Mouse (Mus musculus) CD4-positive, CD25-positive, alpha-beta regulatory T cell, adult 4 months (primary cell): Measurements from ENCODE around the gene B4galnt3. TPM values are rescaled to one million over a fixed set of nuclear protein-coding genes. Genes with fewer than 3 reads are reported as not detected.
"Not testable (repeated sequence)": the region's sequence is repeated elsewhere in the genome, so short reads cannot be mapped to it uniquely, and the experiment has no call there.

Experiments used
- ATAC-seq: one replicate; pipeline ENCODE4 v1.8.0; 2017
- polyA plus RNA-seq, 2 experiments: library from polyadenylated mRNA; unstranded; fragments of 100-300 nt; shearing (Covaris generic); gene quantifications; one replicate each; pipeline ENCODE4 v1.2.1; 2017

Gene B4galnt3
- polyA plus RNA-seq = not detected

DNA sequence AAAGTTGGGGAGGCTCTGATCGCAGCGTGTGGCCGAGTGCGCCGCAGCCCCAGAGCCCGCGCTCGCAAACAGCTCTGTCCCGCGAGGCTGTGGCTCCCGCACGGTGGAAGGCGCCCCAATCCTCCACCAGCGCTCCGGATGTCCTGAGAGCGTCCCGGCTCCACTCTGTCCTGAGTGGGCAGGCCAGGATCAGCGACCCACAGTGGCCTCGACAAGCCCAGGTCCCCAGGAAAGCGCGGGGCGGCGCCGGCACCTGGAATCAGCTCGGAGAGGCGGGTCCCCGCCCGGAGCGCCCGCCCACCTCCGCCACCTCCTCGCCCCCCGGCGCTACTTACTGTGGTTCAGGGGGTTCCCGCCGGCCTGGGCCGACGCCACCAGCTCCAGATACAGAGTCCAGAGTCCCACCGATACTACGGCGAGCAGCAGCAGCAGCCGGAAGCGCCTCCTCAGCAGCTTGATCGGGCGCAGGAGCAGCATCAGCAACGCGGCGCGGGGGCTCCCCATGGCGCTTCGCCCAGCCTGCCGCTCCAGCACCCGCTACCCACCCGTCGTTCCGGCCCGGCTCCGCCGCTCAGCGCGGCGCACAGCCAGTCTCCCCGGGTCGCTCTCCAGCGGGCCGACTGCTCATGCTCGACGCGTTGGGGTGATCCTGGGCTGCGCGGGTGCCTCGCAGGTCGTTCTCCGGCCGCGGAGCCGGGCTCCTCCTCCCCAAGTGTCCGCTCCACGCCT is at the start of gene B4galnt3, which contains the start of gene D330020A13Rik:
TSS of gene B4galnt3 (minus strand) at position 504 of the 729 bp plus-strand sequence.
TSS of gene D330020A13Rik (plus strand) at position 309 of the 729 bp plus-strand sequence.
- peak; percentile 57 for ATAC-seq

DNA sequence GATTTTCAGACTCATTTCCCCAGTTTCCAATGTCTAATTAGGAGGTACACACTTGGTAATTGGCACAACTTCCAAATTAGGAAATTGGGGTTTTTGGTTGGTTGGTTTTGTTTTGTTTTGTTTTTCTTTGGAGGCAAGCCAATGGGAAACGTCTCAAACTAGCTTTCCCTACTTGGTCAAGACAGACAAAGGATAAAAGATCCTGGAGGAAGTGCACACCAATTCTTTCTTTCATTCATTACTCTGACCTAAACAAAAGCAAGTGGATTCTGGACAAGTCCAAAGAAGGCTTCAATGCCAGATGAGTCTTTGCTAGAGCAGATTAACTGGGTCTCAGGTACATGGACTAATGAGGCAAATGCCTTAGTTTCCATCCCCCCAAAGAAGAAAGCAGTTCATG is 49.6 kb upstream of the B4galnt3 start:
- ATAC-seq = no peak

DNA sequence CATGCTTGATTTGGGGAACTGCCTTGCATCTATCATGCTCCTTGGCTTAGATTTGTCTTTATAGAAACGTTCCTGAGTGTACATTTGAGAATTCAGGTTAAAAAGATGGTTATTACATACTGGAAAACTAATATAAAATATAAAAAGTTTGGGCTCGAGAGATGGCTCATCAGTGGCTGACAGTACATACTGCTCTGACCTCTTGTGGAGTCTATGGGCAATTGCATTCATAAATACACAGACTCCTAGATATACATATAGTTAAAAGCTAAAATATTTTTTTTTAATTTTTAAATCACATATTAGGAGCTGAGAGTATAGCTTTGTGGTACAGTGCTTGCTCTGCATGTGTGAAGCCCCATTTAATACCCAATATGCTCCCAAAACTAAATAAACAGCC is 38.0 kb upstream of the B4galnt3 start:
- ATAC-seq = no peak

DNA sequence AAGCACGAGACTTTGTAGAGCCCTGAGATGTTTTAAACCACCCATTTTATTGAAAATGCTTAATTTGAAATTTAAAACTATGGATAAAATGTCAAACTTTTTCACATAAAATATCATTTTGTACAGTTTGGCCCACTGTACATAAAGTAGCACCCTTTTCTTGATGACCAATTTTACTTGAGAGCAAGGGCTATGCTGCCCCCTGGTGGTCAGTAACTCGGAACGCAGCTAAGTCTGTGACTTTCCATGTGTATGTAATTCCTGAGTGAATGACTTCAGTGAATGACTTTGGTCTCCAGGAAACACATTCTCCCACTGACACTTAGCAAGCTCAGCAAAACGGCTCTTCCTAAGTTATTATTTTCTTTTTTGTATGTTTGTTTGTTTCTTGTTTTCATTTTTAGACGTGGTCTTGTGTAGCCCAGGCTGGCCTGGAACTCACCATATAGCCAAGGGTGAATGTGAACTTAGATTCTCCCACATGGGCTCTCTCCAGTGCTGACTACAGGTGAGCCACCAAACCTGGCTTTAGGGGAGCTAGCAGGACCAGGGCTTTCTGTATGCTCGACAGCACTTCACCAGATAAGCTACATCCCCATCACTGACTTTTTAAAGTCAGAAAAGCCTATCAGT is 30.1 kb upstream of the B4galnt3 start:
- peak; percentile 66 for ATAC-seq

DNA sequence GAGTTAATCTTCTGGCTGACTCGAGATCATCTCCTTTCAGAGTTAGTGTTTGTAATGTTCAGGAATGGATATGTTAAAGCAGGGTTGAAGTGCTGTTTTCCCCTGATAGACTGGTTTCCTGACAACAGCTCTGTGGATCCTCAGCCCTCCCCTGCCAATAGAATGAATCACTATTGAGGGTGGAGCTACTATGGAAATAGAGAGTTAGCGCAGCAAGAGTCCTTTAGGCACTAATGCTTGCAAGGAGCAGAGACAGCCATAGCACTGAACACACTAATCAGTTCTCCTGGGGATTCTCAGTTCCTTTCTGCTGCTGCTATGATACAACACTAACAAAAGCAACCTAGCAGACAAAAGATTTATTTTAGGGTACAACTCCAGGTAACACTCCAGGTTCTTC is 26.0 kb upstream of the B4galnt3 start:
- no peak for ATAC-seq

DNA sequence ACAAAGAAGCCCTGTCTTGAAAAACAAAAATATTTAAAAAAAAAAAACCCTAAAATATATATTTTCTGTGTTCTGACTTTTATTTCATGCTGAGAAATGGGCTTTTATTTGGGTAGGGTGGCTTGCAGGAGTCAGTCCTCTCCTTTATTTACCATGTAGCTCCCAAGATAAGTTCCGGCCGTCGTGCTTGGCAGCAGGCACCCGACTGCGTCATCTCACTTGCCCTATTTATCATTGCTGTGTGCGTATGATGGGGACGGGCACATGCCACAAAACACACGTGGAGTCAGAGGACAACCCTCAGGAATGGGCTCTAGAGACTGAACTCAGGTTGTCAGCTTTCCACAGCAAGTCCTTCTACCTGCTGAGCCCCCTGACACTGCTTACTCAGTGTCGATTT is 24.8 kb upstream of the B4galnt3 start:
- ATAC-seq = no peak

DNA sequence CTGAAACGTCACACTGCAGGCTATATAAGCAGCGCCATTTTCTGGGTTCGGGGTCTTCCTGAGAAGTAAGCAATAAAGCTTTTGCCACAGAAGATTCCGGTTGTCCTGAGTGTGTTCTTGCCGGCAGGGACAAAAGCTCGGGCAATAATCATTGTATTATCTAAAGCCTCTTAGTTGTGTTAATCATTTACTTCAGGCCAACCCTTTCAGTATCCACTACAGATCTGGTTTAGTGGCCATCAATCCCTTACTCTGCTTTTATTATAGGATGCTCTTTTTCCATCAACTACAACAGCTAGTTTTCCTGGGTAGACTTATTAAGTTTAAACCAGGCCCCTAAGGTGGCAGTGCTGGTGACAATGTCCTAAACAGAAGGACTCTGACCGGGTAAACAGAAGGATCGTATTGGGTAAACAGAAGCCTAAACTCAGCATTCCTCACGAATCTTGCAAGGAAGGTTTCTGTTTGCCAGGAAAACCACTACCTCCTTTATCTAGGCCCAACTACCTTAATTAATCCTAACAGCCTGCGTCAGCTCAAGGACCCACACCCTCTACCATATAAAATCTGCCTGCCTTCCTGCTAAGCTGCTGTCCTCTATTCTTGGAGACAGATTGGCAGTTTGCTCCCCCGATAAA is 24.1 kb upstream of the B4galnt3 start:
- no peak for ATAC-seq

DNA sequence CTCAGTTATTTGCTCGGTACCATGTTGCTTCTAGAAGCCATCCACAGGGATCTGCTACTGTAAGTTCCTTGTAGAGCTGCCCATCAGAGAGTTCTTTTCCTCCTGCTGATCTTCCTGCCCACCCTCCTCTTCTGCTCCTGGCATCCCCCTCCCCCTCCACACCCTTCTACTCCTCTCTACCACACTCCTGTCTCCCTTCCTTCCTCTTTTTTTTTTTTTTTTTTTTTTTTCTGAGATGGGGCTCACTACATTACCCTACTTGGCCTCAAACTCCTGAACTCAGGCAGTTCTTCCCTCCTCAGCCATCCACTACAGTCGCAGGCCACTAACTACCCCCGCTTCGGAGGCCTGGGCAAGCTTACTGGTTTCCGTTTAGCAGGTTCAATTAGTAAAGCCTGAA is 18.1 kb upstream of the B4galnt3 start:
- no peak for ATAC-seq

DNA sequence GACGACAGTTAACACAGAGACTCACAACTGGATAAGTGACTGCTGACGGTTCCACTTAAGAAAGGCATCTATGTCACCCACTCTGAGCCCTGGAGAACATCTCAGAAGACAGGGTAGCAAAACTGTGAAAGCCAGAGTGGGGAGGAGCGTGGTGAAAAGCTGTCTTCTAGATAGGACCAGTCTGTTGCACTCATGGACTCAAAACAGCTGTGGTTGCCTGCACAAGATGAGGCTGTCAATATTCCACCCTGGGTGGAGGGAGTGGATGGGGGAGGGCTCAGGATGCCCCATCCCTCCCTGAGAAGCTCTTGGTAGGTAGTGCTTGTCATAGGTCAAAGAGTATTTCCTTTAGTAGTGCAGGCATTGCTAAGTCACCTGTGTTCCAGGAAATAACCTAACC is 15.4 kb upstream of the B4galnt3 start:
- no peak for ATAC-seq

DNA sequence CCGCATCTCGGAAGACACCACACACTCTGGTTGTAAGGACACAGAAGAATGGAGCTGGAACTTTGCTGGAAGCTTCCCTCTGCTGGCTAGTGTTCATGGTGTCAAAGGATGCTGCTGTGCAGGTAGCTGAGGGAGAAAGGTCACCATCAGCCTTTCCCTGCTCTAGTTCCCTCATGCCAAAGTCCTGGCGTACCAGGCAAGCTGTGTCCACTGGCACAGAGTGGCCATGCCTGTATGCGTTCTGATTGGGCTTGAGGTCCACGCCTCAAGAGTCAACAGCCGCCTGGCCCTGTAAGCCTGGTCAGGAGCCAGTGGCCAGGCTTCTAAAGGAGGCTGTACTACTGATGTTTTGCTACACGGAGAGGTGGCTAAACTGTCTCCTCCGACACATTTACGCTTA is 15.0 kb upstream of the B4galnt3 start:
- ATAC-seq = no peak

DNA sequence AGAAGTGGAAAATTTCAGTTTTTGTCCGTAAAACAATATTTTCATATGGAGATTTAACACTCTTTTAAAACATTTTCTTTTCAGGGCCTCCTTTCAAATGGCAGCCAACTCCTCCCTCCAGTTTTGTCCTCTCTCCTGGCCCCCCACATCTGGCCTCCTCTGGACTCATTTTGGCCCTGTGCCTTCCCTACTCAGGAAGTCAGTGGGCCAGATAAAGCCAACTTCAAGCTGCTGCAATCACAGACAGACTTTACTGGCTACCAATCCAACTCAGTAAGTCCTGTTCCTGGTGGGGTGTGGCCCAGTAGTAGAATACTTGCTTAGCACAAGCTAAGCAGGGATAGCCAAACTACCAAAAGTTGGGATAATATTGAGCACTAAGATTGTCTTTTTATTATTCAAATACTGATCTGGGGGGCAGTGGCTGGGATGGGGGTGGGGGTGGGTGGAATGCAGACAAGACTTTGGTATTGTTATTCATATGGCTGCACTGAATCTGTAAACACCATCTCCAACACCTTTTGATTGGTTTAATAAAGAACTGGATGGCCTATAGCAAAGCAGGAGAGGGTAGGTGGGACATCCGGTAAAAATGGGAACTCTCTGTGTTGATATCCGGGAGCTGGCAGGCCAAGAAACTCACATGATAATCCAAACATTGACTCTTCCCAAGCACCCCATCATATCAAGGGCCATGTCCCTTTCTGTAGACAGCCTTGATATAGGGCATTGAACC is 12.7 kb upstream of the B4galnt3 start:
- ATAC-seq = no peak

DNA sequence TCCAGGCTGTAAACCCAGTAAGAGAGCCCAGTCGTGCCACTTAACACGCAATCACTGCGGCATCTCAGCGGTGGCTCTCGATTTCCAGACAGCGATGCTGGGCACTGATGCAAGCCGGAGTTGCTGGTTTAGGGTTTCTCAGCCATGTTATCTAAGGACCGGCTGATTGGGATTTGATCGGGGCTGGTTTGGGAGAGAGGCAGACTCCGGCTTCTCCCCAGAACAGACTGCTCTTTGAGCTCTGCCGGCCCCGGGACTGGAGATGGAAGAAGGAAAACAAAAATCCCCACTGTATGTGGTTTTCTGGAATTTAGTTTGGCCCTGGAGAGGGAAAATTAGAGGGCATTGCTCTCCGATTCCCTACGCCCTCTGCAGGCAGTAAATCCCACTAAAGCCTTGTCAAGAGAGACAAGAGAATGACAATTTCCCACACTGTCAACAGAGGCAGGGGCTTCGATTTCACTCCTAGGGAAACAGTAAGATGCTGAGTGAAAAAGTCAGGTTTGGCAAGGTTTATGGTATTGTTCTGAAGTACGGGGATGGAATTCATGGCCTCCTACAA is 8.5 kb upstream of the B4galnt3 start:
- no peak for ATAC-seq

DNA sequence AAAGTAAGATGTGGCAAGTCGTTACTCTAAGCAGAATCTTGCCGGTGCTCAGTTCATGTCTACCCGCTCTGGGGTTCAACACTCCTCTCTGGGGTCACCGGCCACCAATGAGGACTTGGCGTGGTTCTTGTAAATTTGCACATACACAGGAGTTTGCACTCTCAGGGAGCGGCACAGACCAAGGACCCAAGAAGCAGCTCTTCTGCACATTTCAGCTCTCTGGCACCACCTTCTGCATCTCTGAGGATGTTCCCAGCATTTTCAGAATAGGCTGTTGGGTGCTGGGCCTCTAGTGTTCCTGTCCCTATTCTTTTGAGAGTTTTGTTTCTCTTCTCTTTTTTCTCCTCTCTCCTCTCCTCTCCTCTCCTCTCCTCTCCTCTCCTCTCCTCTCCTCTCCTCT is 6.8 kb upstream of the B4galnt3 start:
- ATAC-seq = no peak

DNA sequence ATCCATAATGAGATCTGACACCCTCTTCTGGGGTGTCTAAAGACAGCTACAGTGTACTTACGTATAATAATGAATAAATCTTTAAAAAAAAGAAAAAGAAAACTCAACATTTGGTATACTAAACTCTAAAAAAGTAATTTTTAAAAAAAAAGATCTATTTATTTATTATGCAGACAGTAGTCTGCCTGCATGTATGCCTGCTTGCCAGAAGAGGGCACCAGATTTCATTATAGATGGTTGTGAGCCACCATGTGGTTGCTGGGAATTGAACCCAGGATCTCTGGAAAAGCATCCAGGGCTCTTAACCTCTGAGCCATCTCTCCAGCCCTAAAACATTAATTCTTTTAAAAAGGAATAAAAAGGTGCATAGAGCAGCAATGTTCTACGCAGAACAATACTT is 2.2 kb upstream of the B4galnt3 start:
- not testable (repeated sequence) for ATAC-seq

DNA sequence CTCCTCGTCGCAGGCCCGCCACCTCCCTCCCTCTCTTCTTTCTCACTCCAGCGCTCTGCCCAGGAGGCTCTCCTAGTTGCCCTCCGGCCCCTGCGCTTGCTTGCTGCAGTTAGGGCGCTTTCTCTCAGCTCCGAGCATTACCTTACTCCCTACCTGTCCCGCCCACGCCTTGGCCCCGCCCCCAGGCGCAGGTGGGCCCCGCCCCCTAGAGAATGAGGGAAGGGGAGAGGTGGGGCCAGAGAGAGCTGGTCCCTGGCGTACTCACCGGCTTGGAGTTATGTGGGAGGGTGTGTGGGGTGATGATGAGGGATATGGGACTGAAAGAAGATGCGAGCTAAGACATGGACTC is 400 bp upstream of the B4galnt3 start:
- ATAC-seq = peak; percentile 14

DNA sequence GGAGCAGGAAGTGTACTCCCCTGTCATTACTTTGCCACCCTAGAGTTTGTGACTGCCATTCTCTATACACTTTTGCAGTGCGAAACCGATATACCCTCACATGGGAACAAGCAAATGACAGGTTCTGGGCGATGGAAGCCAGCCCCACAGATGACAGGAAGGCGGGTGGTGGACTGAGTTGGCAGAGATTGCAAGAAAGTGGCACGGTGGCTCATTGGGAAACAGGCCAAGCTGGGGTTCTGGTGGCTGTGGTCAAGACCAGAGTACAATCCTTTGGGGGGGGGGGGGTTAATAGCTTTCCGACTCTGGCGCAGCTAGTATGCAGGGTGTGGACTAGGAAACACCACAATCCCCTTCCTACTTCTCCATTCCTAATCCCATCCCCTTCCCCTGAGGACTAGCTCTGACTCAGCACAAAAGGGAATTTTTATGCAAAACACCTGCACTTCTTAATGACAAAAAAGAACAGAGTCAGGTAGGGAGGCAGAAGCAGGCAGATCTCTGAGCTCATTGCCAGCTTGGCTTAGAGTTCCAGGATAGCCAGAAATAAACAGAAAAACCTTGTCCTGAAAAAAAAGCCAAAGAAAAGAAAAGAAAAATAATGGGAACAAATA is 2.9 kb downstream of the B4galnt3 start:
- ATAC-seq = no peak

DNA sequence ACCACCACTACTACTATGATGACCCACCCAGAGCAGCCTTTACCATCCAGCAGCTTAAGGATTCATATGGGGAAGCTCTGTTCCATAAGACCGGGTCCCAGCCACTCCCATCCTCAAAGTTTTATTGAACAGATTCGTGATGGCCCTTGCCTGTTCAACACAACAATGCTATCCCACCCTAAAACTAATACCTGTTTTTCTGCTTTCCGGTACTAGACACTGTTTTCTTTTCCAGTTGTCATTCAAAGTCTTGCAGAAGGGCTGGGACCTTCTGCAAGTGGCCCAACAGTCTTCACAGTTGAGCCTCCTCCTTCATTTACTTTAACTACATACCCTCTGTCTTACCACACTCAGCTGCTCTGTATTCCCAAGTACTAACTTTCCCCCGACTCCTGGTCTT is 4.9 kb downstream of the B4galnt3 start:
- ATAC-seq = no peak

DNA sequence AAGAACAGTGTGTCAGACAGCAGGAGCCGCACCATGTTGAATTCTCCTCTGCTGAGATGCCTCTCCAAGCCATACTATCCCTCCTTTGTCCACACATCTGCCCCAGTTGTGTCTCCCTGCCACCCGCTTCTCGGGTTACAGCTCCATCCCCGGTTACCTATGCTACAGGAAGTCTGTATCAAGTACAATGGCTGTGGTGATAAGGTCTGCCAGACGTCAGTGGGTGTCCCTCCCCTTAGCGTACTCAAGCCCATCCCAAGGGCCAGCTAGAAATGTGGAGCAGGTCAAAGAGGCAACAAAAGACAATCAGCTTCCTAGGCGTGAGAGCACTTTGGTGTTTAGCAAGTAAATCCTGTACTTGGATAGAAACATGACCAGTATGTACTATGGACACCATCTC is 5.8 kb downstream of the B4galnt3 start:
- ATAC-seq = no peak

DNA sequence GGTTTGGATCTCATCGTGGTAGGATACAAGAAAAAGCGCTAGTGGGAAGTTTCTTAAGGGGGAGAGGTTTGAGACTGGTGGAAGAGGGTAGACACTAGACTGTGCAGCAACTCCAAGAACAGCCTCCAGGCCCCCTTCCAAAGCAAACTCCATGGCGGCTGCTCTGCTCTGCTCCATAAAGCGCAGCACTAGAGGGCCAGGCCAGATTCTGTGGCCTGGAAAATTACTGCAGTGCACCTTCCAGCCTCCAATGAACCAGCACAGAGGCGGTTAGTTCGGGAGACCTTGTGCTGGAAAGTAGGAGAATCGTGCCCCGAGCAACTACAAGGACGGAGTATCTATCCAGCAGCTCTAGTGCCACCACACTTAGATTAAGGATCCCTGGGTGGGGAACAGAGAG is 7.1 kb downstream of the B4galnt3 start:
- ATAC-seq = no peak

DNA sequence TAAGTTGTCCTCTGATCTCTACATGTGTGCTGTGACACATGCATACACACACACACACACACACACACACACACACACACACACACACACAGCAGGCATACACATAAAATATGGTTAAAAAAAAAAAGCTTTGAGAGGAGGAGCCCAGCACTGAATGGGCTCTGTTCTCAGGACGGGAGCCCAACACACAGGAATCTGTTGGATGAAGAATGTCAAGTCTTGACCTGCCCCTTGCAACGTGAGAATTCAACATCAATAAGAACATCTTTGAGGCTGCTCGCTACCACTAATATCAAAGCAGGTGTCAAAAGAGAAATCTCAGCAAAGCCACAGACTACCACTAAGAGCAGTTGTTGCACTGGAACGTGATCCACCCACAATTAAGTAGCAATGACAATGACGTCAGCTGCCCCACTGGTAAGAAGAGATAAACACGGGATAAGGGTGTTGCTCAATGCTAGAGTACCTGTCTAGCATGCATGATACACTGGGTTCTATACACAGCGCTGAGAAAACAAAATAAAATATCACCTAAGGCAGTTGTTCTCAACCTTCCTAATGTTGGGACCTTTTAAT is 17.4 kb downstream of the B4galnt3 start:
- ATAC-seq = no peak

DNA sequence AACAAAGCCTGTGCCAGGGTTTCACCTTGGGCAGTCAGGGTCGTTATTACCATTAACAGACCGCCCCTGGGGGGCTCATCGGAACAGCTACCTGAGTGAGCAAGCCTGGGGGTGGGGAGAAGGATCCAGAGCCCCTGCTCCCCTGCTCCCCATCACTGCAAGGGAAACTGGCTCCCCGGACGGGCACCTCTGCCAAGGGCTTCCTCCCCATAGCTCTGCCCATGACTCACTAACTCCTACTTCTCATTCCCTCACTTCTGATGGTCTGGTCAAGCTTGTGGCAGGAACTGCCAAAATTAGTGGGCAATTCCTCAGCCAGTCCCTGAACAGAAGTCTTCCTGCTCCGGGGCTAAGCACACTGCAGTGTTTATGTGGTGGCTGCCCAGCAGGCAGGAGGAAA is 19.1 kb downstream of the B4galnt3 start:
- no peak for ATAC-seq

DNA sequence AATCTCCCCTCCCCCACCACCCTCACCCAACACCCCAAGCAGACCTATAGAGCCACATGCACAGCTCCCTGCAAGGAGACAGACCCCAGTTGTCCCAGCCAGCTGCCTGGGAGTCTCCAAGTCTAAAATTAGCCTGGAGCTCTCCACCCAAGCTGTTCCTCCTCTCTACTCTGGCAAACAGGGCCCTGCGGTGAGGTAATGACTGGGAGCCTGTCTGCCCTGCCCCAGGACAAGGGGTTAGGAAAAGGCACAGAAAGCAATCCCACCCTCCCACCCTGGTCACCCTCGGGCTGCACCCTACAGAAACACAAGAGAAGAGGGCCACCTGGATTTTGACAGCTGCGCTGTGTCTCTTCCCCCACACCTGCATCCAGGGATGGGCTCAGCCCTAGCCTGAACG is 19.5 kb downstream of the B4galnt3 start:
- ATAC-seq = no peak
